In the genomic region with DNA sequence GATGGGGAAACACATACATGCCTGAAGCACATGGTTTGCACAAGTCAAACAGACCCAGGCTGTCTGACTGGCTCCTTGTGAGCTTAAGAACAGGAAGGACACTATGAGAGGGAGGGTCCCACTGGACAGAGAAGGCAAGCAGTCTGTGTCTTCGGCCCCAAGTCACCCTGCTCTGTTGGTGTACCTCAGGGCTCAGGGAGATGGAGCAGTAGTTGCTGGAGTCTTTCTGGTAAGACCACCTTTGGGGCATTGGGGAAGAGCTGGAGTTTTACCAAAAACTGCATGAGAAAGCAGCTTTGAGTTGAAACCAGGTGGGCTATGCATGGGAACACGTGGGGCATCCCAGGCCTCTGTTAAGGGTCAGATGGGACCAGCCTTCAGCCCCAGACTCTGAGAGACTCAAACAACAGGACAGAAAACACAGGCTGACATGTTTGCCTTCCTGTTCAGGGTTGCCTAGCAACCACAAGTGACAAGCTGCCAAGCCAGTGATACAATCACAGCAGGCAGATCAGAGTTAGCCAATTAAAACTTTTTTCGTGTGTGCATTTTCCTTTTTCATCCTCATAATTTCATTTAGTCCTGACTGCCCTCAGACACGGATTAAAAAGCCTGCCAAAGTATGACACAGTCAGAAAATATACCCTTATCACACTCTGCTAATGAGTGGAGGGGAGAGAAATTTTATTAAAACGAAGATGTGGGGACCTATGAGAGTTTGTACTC, we compare ENCODE assay signal across 8 mouse cellular contexts.
DNase-seq lines count a peak whose midpoint lies in the region; ATAC-seq lines count a peak whose summit lies in the region.

No protein-coding gene starts in this region.

- no peak overlapping the region for H3K4me2 ChIP-seq in stomach, embryonic 15.5 days

- intact Hi-C loops in heart, postnatal 14 days (cut with DNase I) = no loop called here

- no peak overlapping the region for H3K27ac ChIP-seq in stomach, embryonic 15.5 days

- H3K36me3 ChIP-seq in stomach, embryonic 15.5 days = no peaks in the 10 kb centered on the region

- H3K4me1 ChIP-seq in stomach, embryonic 15.5 days = no peaks in the 10 kb centered on the region

- peak; percentile 56; the same call in 1 of the 2 replicates for ATAC-seq in stomach, embryonic 15.5 days (ENCODE audit: insufficient read depth, low FRiP score, low read depth)
- no peak for ATAC-seq in granulocyte monocyte progenitor cell, adult 5-6 weeks (replicated peaks; ENCODE audit: poor library complexity, severe bottlenecking)

- H3K4me3 ChIP-seq in stomach, embryonic 15.5 days (replicated peaks) = no peak overlapping the region

- H3K27me3 ChIP-seq in stomach, embryonic 15.5 days (replicated peaks) = no peaks in the 10 kb centered on the region

- no peak overlapping the region for H3K9ac ChIP-seq in stomach, embryonic 15.5 days

- 22% methylated on average over 5 of the region's 5 CpGs for WGBS in stomach, embryonic 15.5 days

- H3K9me3 ChIP-seq in stomach, embryonic 15.5 days = no peaks in the 10 kb centered on the region

- peak; percentile 4 for DNase-seq in ovary, postnatal 36 days (ENCODE audit: low spot score)
- no peak for DNase-seq in ovary, postnatal 10 days (ENCODE audit: low spot score)
- peak; percentile 57 for DNase-seq in embryo, embryonic 9.5 days (ENCODE audit: extremely low spot score)
- peak; percentile 46 to 63 for DNase-seq in heart, postnatal 14 days
- DNase-seq in layer of hippocampus, postnatal 10 days (ENCODE audit: low spot score in 2 of 2) = peak; percentile 72 to 81
- DNase-seq in mesoderm, embryonic 11.5 days (ENCODE audit: low read depth, low spot score) = peak; percentile 70
